Mouse (Mus musculus) mature B cell (primary cell): ENCODE data around the gene Olfr1199.

Experiments used
- in situ Hi-C: fragments of 300-500 bp; cut with MboI; formaldehyde crosslinking; loops from 2 replicates; pipeline ENCODE4 v1.14.3; 2019

The Olfr1199 gene

DNA sequence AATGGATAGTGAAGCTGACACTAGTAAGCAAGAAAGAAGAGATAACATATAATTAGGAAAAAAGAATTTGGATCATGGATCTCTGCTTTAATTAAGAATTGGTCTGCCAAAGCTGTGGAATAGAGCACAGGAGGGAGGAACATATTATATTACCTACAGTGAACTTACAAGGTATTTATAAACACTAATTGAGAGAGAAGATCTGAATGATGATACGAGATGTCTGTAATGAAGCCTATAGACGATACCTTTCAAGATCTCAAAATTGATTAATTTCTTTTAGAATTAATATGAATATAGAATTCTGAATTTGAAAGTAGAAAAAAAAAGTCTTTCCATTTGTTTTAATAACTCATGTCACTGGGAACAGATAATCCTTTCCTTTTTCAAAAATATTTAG, at the start of gene Olfr1199:
TSS of gene Olfr1199 (minus strand) at position 101 of the 400 bp plus-strand sequence.
- in situ Hi-C loops = no loop called here

DNA sequence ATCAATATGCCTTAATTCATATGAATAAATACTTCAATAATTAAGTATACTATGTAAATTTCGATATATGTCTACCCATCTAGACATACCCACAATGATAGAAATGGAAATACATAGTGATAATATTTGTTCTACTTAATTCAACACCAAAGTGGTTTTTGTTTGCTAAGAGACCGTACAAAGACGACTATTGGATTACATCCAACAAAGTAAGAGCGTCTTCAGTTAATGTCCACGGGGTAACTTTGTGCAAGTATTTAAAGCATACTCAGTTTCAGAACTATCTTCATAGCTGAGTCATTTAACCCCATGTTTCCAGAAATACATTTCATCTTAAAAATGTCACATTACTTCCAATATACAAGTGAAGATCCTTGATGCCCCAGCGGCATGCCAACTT, 32.5 kb upstream of the Olfr1199 start, which contains the start of gene Olfr1201:
TSS of gene Olfr1201 (plus strand) at position 301 of the 400 bp plus-strand sequence.
- in situ Hi-C loops = no loop called here

DNA sequence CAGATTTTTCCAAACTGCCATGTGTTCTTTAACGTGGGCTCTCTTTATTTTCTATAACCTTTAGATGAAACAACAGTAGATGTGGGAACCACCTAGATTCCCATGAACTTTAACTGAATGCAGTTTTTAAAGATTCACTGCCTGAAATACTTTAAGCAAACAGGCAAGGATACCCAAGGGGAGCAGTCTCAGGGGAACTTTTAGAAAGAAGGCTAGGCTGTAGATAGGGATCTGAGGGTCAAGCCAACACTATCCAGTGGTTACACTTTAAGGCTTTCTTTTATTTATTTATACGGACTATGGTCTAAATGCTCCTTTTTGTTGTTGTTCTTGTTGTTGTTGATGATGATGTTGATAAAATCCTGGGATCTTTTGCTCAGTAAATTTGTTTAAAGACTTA, 10.1 kb upstream of the Olfr1199 start, which contains the start of gene Olfr1200:
TSS of gene Olfr1200 (minus strand) at position 101 of the 400 bp plus-strand sequence.
- in situ Hi-C loops = no loop called here

DNA sequence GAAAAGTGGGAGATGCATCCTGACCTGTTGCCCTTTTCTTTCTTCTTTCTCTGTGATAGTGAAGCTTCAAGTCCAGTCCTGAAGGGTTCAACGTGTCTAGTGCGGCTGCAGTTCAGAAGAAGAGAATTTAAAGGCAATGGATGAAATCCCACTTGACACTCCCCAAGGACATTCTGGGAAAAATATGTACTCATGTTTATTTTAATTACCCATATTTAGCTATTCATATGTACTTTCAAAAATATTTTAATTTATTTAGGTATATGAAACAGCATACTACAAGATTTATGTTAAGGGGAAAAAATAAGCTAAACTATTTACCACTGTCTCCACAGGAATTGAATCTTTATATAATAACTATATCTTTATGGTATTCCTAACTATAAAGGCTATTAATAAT, 9.0 kb downstream of the Olfr1199 start, which contains the start of gene Olfr1198:
TSS of gene Olfr1198 (minus strand) at position 101 of the 400 bp plus-strand sequence.
- in situ Hi-C loops = no loop called here

DNA sequence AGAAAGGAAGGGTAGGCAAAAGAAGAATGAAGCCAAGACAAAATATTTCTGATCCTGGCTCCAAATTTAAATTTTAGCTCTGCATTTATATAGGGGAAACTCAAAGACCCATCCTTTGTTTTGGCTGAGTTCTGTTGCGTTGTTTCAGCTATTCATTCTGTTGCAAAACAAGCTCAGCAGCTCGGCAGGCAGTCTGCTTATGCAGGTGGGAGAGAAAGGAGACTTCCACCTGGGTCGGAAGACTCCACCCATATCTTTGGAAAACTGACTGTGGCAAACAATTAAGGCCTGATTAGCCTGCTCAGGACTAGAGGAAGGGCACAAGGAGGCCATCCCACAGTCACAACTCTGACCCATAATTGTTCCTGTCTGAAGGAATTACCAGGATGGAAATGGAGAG, 16.9 kb downstream of the Olfr1199 start:
- in situ Hi-C loops = no loop called here

DNA sequence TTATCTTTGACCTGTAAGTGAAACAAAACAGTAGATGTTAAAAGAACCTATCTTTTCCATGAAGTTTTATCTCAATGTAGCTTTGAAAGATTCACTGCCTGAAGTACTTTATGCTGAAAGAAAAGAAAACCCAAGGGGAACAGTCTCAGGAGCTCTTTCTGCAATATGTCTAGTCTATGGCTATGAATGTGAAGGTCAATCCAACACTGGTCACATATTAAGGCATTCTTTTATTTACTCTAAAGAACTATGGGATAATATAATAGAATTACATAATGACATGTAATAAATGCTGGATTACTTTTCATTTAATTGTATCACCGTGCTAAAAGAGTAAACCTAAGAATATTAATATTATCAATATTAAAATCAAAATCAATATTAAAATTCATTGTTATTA, 28.0 kb downstream of the Olfr1199 start, which contains the start of gene Olfr1197:
TSS of gene Olfr1197 (minus strand) at position 101 of the 400 bp plus-strand sequence.
- in situ Hi-C loops = no loop called here

DNA sequence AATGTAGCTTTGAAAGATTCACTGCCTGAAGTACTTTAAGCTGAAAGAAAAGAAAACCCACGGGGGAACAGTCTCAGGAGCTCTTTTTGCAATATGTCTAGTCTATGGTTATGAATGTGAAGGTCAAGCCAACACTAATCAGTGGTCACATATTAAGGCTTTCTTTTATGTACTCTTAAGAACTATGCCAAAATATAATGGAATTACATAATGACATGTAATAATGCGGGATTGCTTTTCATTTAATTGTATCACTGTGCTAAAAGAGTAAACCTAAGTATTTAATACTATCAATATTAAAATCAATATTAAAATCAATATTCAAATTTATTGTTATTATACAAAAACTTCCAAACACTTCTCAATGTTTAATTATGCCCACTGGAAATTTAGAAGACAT, 55.8 kb downstream of the Olfr1199 start, which contains the start of gene Olfr1196:
TSS of gene Olfr1196 (minus strand) at position 101 of the 400 bp plus-strand sequence.
- in situ Hi-C loops = no loop called here
